Mouse (Mus musculus) ES-E14 (cell line): ENCODE data around the gene Slc35f5.

Experiments used
- MAFK ChIP-seq: IDR thresholded peaks from 2 replicates; pipeline ENCODE4 v1.6.1; 2014; ENCODE audit warnings: mild to moderate bottlenecking, low read depth, low read length, inconsistent platforms; ENCODE audit not compliant: insufficient read depth
- ZNF384 ChIP-seq: IDR thresholded peaks from 2 replicates; pipeline ENCODE4 v1.6.1; 2012; ENCODE audit warnings: low read depth, low read length, inconsistent platforms

DNA sequence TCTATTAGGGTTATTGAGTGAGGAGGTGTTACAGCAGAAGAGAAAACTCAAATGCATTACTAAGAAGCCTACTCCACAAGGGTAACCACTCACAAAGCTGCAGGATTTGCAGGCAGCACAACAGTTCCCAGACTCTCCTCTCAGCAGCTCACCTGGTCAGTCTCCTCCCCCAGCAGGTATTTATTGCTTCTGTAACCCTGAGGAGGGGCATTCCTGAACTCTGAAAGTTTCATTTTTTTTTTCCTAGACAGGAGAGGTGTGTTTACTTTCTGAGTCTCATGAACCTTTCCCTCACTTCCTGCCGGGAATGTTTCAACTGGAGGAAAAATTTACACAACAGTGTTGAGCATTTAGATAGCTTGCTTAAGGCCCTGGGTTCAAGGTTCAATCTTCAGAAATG, 10.0 kb upstream of the Slc35f5 start:
- TF ChIP-seq ZNF384, result no peak
- no peak for TF ChIP-seq MAFK
